Mouse (Mus musculus) granulocyte monocyte progenitor cell, adult 5-6 weeks (primary cell): ENCODE measurements around the gene Kalrn. TPM values are rescaled to one million over a fixed set of nuclear protein-coding genes. Genes with fewer than 3 reads are reported as not detected.
A peak's percentile ranks its signal among the peaks of the same experiment; 100 is the strongest.

Source experiments
- ATAC-seq: replicated peaks from 2 replicates; pipeline ENCODE4 v1.8.0; 2016; ENCODE audit warnings: mild to moderate bottlenecking, moderate TSS enrichment, inconsistent platforms; ENCODE audit not compliant: poor library complexity, severe bottlenecking
- total RNA-seq, 2 experiments: library from RNA; stranded (forward) in 1 of 2; stranded (reverse) in 1 of 2; fragments of 200-712, 200-1000 nt in 1 of 2; fragments of >200 nt in 1 of 2; fragmentation: Nextera tagmentation in 1 of 2; gene quantifications; 2 replicates each; pipeline ENCODE4 v1.2.3; 2014 to 2017

The Kalrn gene
- total RNA-seq, 2 experiments from 2014 or later = 3.6 to 3.8 TPM

- no peak for ATAC-seq
Observed at GRCm38 (mm10) chr16:33935407-33935785, 637.9 kb downstream of the Kalrn start.

- ATAC-seq = no peak
Observed at GRCm38 (mm10) chr16:33934701-33935406, 638.5 kb downstream of the Kalrn start.

- ATAC-seq = no peak
Observed at GRCm38 (mm10) chr16:33933411-33933810, 639.9 kb downstream of the Kalrn start.

GRCm38 (mm10) chr16:33932126-33932525 lies 641.2 kb downstream of the Kalrn start:
- ATAC-seq = peak; percentile 40

- ATAC-seq = no peak
Observed at GRCm38 (mm10) chr16:33931682-33932081, 641.6 kb downstream of the Kalrn start.

- ATAC-seq = no peak
Observed at GRCm38 (mm10) chr16:33930785-33931184, 642.5 kb downstream of the Kalrn start.

GRCm38 (mm10) chr16:33928788-33929462 lies 644.4 kb downstream of the Kalrn start:
- no peak for ATAC-seq

- ATAC-seq = no peak
Observed at GRCm38 (mm10) chr16:33927263-33927824, 646.0 kb downstream of the Kalrn start.

GRCm38 (mm10) chr16:33923758-33924157 lies 649.6 kb downstream of the Kalrn start:
- no peak for ATAC-seq

- no peak for ATAC-seq
Observed at GRCm38 (mm10) chr16:33923001-33923316, 650.4 kb downstream of the Kalrn start.

- ATAC-seq = peak; percentile 83
Observed at GRCm38 (mm10) chr16:33922111-33923000, 651.0 kb downstream of the Kalrn start.

- peak; percentile 68 for ATAC-seq
Observed at GRCm38 (mm10) chr16:33921514-33921913, 651.8 kb downstream of the Kalrn start.

Other genes starting within 250 kb of the Kalrn start
- gene Ropn1, start 76.4 kb upstream of the Kalrn start, total RNA-seq (2014; fragmentation: Nextera tagmentation) = not detected in 2 replicates
- gene Ropn1, start 76.4 kb upstream of the Kalrn start, total RNA-seq (2017) = not detected in 2 replicates
- gene Ccdc14, start 117.1 kb upstream of the Kalrn start, total RNA-seq (2014; fragmentation: Nextera tagmentation) = 9.5 and 11.5 TPM in 2 replicates
- gene Ccdc14, start 117.1 kb upstream of the Kalrn start, total RNA-seq (2017) = 10.1 and 11.3 TPM in 2 replicates
- gene Mylk, start 171.7 kb upstream of the Kalrn start, total RNA-seq (2014; fragmentation: Nextera tagmentation) = 0.17 and 0.92 TPM in 2 replicates
- 3.1 and 4.3 TPM in 2 replicates for gene Mylk, start 171.7 kb upstream of the Kalrn start, total RNA-seq (2017)